ENCODE assay signal across 17 mouse cellular contexts in the genomic region with DNA sequence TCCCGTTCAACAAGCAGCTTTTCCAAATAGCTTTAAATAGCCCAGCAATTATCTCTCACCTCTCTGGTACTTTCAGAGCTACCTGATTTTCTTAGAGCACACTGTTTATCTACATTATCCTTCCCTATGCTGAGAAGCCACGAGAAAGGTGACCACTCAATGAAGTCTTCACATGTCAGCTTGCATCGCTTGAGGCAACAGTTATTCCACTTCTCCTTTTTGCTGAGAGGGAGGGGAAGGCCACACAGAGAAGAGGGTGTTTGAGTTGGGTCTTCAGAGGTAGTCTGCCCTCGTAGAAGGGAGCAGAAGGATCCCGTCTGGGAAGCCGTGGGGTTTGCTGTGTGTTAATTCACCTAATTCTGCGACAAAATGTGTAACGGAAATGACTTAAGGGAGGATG.
"Had no signal": no experiment of that assay in that cellular context is flagged by ENCODE, and none has a peak within 500 bp of the region (broad histone marks: within the 10 kb centered on the region; RNA-seq: fewer than 3 reads in every experiment).

No protein-coding gene starts in this region.

- H3K4me3 ChIP-seq: layer of hippocampus, adult 2 months; left cerebral cortex, adult 2 months; midbrain, embryonic 12.5 days; midbrain, embryonic 15.5 days; stomach, embryonic 15.5 days had no signal

- H3K9me3 ChIP-seq: midbrain, embryonic 12.5 days; midbrain, embryonic 15.5 days; stomach, embryonic 15.5 days had no signal

- DNase-seq: kidney, adult 11 months; kidney, adult 9 months; kidney, postnatal 25 days; layer of hippocampus, adult 9-11 months; liver, postnatal 0 days; lung, embryonic 14.5 days; right cerebral cortex, postnatal 14 days; right cerebral cortex, postnatal 4 days; thymus, postnatal 25 days had no signal

- H3K27me3 ChIP-seq: midbrain, embryonic 12.5 days; midbrain, embryonic 15.5 days; stomach, embryonic 15.5 days had no signal

- H3K9ac ChIP-seq: liver, embryonic 14.5 days; liver, postnatal 0 days; lung, embryonic 14.5 days; midbrain, embryonic 12.5 days; midbrain, embryonic 15.5 days; stomach, embryonic 15.5 days had no signal

- ATAC-seq: liver, postnatal 0 days; lung, postnatal 0 days; midbrain, embryonic 15.5 days had no signal

- H3K4me1 ChIP-seq: stomach, embryonic 15.5 days had no signal

- H3K27ac ChIP-seq: layer of hippocampus, adult 2 months; left cerebral cortex, adult 2 months; liver, embryonic 14.5 days; macrophage; midbrain, embryonic 12.5 days; midbrain, embryonic 15.5 days; stomach, embryonic 15.5 days had no signal

- H3K4me2 ChIP-seq: lung, embryonic 14.5 days; midbrain, embryonic 12.5 days; midbrain, embryonic 15.5 days; stomach, embryonic 15.5 days had no signal

- H3K36me3 ChIP-seq: midbrain, embryonic 12.5 days; midbrain, embryonic 15.5 days; stomach, embryonic 15.5 days had no signal
